Mouse (Mus musculus): ENCODE results near the gene Sh3glb2. TPM values are rescaled to one million over a fixed set of nuclear protein-coding genes. Genes with fewer than 3 reads are reported as not detected.

The Sh3glb2 gene
- polyA plus RNA-seq, 1 experiment from 2014 or later = 19.1 TPM

DNA sequence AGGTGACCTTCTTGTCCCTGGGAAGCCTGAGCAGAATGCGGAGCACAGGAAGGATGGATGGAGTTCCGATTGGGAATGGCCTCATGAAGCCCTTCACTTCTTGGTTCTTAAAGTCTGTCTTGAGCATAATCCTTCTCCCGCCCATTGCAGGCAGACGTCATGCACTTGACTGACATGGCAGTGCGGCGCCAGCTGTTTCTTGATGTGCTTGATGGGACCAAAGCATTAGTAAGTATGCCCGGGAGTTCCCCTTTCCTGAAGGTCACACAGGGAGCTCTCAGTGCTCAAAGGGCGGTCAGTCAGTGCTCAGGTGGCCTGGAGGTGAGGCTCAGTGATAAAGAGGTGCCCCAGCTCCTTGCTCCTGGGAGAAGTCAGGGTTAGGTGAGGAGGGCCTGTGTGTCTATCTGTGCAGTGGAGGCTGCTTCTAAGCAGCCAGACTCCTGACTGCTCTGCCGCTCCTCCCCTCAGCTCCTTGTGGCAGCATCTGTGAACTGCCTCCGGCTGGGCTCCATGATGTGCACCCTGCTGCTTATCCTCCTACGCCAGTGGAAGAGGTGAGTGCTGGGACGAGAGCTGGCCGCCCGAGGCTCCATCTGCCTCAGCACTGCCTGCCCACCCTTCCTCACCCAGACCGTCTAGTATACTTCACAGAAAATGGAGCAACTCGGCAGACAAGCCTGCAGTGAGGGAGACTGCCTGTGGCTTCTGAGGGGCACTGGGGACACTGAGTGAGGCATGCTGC is 22.8 kb downstream of the Sh3glb2 start:
- WGBS (ENCODE audit: insufficient replicate concordance) = 83% methylated on average over 16 of the region's 16 CpGs
- Histone ChIP-seq H3K9ac (ENCODE audit: low read depth, low read length) (no peak overlapping the region), H3K4me3 (ENCODE audit: low read depth, low read length) (no peak overlapping the region), H3K4me1 (ENCODE audit: control insufficient read depth, low read depth, low read length) (no peaks in the 10 kb centered on the region), H3K4me2 (ENCODE audit: low read depth, low read length) (no peak overlapping the region), H3K27ac (ENCODE audit: low read length) (no peak overlapping the region), H3K36me3 (ENCODE audit: control insufficient read depth, insufficient read depth) (peaks cover 36% of the 10 kb centered on the region), H3K27me3 (ENCODE audit: control insufficient read depth, insufficient read depth, low read depth, low read length) (no peaks in the 10 kb centered on the region), H3K9me3 (replicated peaks; ENCODE audit: control insufficient read depth, low read length) (no peaks in the 10 kb centered on the region)
- no peak for ATAC-seq (ENCODE audit: low read depth)

DNA sequence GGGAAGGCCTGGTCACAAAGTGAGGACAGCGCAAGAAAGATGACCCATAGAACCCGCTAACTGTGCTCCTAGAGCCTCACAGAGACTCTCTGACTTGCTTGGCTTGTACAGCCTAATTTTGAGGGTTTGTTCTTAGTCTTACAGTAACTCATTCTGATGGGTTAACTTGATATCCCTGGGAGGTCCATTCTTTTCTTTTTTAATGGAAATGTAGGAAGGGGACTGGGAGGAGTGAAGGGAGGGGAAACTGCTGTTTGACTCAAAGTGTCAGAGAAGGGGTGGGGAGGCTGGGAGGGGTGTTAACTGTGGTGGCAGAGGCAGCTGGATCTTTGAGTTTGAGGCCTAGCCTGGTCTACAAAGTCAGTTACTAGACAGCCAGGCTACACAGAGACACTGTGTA is 23.8 kb downstream of the Sh3glb2 start:
- Histone ChIP-seq H3K4me2 (ENCODE audit: low read depth, low read length) (no peak overlapping the region), H3K36me3 (ENCODE audit: control insufficient read depth, insufficient read depth) (peaks cover 36% of the 10 kb centered on the region), H3K4me3 (ENCODE audit: low read depth, low read length) (no peak overlapping the region), H3K27ac (ENCODE audit: low read length) (no peak overlapping the region), H3K9ac (ENCODE audit: low read depth, low read length) (no peak overlapping the region), H3K4me1 (ENCODE audit: control insufficient read depth, low read depth, low read length) (no peaks in the 10 kb centered on the region), H3K27me3 (ENCODE audit: control insufficient read depth, insufficient read depth, low read depth, low read length) (no peaks in the 10 kb centered on the region), H3K9me3 (replicated peaks; ENCODE audit: control insufficient read depth, low read length) (no peaks in the 10 kb centered on the region)
- no peak for ATAC-seq (ENCODE audit: low read depth)
- 92% methylated on average over 2 of the region's 2 CpGs for WGBS (ENCODE audit: insufficient replicate concordance)

GRCm38 (mm10) chr2:30328791-30329190 is 30.3 kb downstream of the Sh3glb2 start:
- 80% methylated on average over 3 of the region's 3 CpGs for WGBS (ENCODE audit: insufficient replicate concordance)
- peaks cover 36% of the 10 kb centered on the region for H3K36me3 ChIP-seq (ENCODE audit: control insufficient read depth, insufficient read depth)

GRCm38 (mm10) chr2:30327276-30327675 is 31.9 kb downstream of the Sh3glb2 start:
- no peak for ATAC-seq (ENCODE audit: low read depth)
- H3K27ac ChIP-seq (ENCODE audit: low read length) = no peak overlapping the region
- H3K9me3 ChIP-seq (replicated peaks; ENCODE audit: control insufficient read depth, low read length) = no peaks in the 10 kb centered on the region
- H3K4me1 ChIP-seq (ENCODE audit: control insufficient read depth, low read depth, low read length) = no peaks in the 10 kb centered on the region
- H3K36me3 ChIP-seq (ENCODE audit: control insufficient read depth, insufficient read depth) = peaks cover 43% of the 10 kb centered on the region
- WGBS (ENCODE audit: insufficient replicate concordance) = 80% methylated on average over 7 of the region's 7 CpGs
- no peak overlapping the region for H3K4me3 ChIP-seq (ENCODE audit: low read depth, low read length)
- no peaks in the 10 kb centered on the region for H3K27me3 ChIP-seq (ENCODE audit: control insufficient read depth, insufficient read depth, low read depth, low read length)
- H3K4me2 ChIP-seq (ENCODE audit: low read depth, low read length) = no peak overlapping the region
- no peak overlapping the region for H3K9ac ChIP-seq (ENCODE audit: low read depth, low read length)

More at GRCm38 (mm10) chr2:30328791-30329190, 30.3 kb downstream of the Sh3glb2 start:
- H3K27me3 ChIP-seq (ENCODE audit: control insufficient read depth, insufficient read depth, low read depth, low read length) = no peaks in the 10 kb centered on the region
- ATAC-seq (ENCODE audit: low read depth) = no peak
- no peak overlapping the region for H3K4me3 ChIP-seq (ENCODE audit: low read depth, low read length)
- no peaks in the 10 kb centered on the region for H3K9me3 ChIP-seq (replicated peaks; ENCODE audit: control insufficient read depth, low read length)
- no peak overlapping the region for H3K27ac ChIP-seq (ENCODE audit: low read length)
- no peak overlapping the region for H3K9ac ChIP-seq (ENCODE audit: low read depth, low read length)
- no peaks in the 10 kb centered on the region for H3K4me1 ChIP-seq (ENCODE audit: control insufficient read depth, low read depth, low read length)
- H3K4me2 ChIP-seq (ENCODE audit: low read depth, low read length) = no peak overlapping the region

DNA sequence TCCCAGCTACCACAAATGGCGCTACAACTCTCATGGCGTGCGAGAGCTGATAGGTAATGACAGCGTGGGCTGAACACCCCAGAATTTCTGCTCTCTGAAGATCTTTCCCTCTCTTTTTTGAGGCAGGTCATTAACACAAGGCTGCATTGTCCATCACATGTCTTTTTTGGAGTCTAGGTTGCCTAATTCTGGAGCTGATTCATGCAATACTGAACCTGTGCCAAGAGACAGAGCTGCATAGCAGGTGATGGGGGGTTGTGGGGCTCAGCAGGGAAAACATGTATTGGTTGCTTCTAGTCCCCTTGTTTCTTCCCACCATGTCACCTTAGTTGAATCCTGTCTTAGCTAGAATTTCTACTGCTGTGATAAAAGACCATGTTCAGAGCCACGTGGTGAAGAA is 33.8 kb downstream of the Sh3glb2 start:
- no peaks in the 10 kb centered on the region for H3K4me1 ChIP-seq (ENCODE audit: control insufficient read depth, low read depth, low read length)
- WGBS (ENCODE audit: insufficient replicate concordance) = 86% methylated on average over 5 of the region's 5 CpGs
- no peaks in the 10 kb centered on the region for H3K9me3 ChIP-seq (replicated peaks; ENCODE audit: control insufficient read depth, low read length)
- H3K27me3 ChIP-seq (ENCODE audit: control insufficient read depth, insufficient read depth, low read depth, low read length) = no peaks in the 10 kb centered on the region
- peaks cover 47% of the 10 kb centered on the region for H3K36me3 ChIP-seq (ENCODE audit: control insufficient read depth, insufficient read depth)
- no peak overlapping the region for H3K9ac ChIP-seq (ENCODE audit: low read depth, low read length)
- H3K4me3 ChIP-seq (ENCODE audit: low read depth, low read length) = no peak overlapping the region
- no peak for ATAC-seq (ENCODE audit: low read depth)
- no peak overlapping the region for H3K4me2 ChIP-seq (ENCODE audit: low read depth, low read length)
- H3K27ac ChIP-seq (ENCODE audit: low read length) = no peak overlapping the region

DNA sequence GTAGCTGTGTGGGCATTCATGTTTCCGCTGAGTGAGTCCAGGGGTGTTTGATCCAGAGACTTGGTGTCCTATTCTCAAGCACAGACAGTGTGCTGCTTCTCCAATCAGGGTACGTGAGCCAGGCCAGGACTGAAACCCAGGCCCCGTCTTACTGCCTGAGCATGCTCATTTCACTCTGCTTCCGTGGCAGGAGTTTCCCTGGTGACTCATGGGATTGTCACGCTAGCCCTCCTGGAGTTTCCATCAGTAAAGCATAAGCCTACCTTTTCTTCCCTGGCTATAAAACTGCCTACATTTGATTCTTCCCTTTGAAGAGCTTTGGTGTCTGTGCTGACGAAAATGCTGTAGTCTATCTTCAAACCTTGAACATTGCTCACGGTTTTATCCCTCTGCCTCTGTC is 36.0 kb downstream of the Sh3glb2 start:
- 84% methylated on average over 7 of the region's 7 CpGs for WGBS (ENCODE audit: insufficient replicate concordance)
- Histone ChIP-seq H3K4me3 (ENCODE audit: low read depth, low read length) (no peak overlapping the region), H3K4me2 (ENCODE audit: low read depth, low read length) (no peak overlapping the region), H3K27me3 (ENCODE audit: control insufficient read depth, insufficient read depth, low read depth, low read length) (no peaks in the 10 kb centered on the region), H3K9me3 (replicated peaks; ENCODE audit: control insufficient read depth, low read length) (no peaks in the 10 kb centered on the region), H3K4me1 (ENCODE audit: control insufficient read depth, low read depth, low read length) (no peaks in the 10 kb centered on the region), H3K27ac (ENCODE audit: low read length) (no peak overlapping the region), H3K36me3 (ENCODE audit: control insufficient read depth, insufficient read depth) (peaks cover 41% of the 10 kb centered on the region), H3K9ac (ENCODE audit: low read depth, low read length) (no peak overlapping the region)
- no peak for ATAC-seq (ENCODE audit: low read depth)

GRCm38 (mm10) chr2:30319260-30319659 is 39.9 kb downstream of the Sh3glb2 start:
- Histone ChIP-seq H3K27me3 (ENCODE audit: control insufficient read depth, insufficient read depth, low read depth, low read length) (no peaks in the 10 kb centered on the region), H3K36me3 (ENCODE audit: control insufficient read depth, insufficient read depth) (peaks cover 36% of the 10 kb centered on the region), H3K9ac (ENCODE audit: low read depth, low read length) (no peak overlapping the region), H3K27ac (ENCODE audit: low read length) (peak overlapping the region; percentile 62), H3K4me3 (ENCODE audit: low read depth, low read length) (no peak overlapping the region), H3K4me2 (ENCODE audit: low read depth, low read length) (no peak overlapping the region), H3K9me3 (replicated peaks; ENCODE audit: control insufficient read depth, low read length) (no peaks in the 10 kb centered on the region), H3K4me1 (ENCODE audit: control insufficient read depth, low read depth, low read length) (no peaks in the 10 kb centered on the region)
- peak; percentile 81 for ATAC-seq (ENCODE audit: low read depth)
- WGBS (ENCODE audit: insufficient replicate concordance) = 61% methylated on average over 4 of the region's 4 CpGs

GRCm38 (mm10) chr2:30316955-30317354 is 42.2 kb downstream of the Sh3glb2 start:
- Histone ChIP-seq H3K27ac (ENCODE audit: low read length) (no peak overlapping the region), H3K27me3 (ENCODE audit: control insufficient read depth, insufficient read depth, low read depth, low read length) (no peaks in the 10 kb centered on the region), H3K4me2 (ENCODE audit: low read depth, low read length) (no peak overlapping the region), H3K4me1 (ENCODE audit: control insufficient read depth, low read depth, low read length) (no peaks in the 10 kb centered on the region), H3K36me3 (ENCODE audit: control insufficient read depth, insufficient read depth) (peaks cover 37% of the 10 kb centered on the region), H3K9me3 (replicated peaks; ENCODE audit: control insufficient read depth, low read length) (no peaks in the 10 kb centered on the region), H3K4me3 (ENCODE audit: low read depth, low read length) (no peak overlapping the region), H3K9ac (ENCODE audit: low read depth, low read length) (no peak overlapping the region)
- ATAC-seq (ENCODE audit: low read depth) = no peak
- 85% methylated on average over 5 of the region's 5 CpGs for WGBS (ENCODE audit: insufficient replicate concordance)

GRCm38 (mm10) chr2:30316136-30316535 is 43.0 kb downstream of the Sh3glb2 start:
- peaks cover 33% of the 10 kb centered on the region for H3K36me3 ChIP-seq (ENCODE audit: control insufficient read depth, insufficient read depth)
- H3K4me2 ChIP-seq (ENCODE audit: low read depth, low read length) = no peak overlapping the region
- H3K9me3 ChIP-seq (replicated peaks; ENCODE audit: control insufficient read depth, low read length) = no peaks in the 10 kb centered on the region
- H3K9ac ChIP-seq (ENCODE audit: low read depth, low read length) = no peak overlapping the region
- H3K27me3 ChIP-seq (ENCODE audit: control insufficient read depth, insufficient read depth, low read depth, low read length) = no peaks in the 10 kb centered on the region
- no peak overlapping the region for H3K4me3 ChIP-seq (ENCODE audit: low read depth, low read length)
- ATAC-seq (ENCODE audit: low read depth) = no peak
- 86% methylated on average over 4 of the region's 4 CpGs for WGBS (ENCODE audit: insufficient replicate concordance)
- H3K27ac ChIP-seq (ENCODE audit: low read length) = no peak overlapping the region
- H3K4me1 ChIP-seq (ENCODE audit: control insufficient read depth, low read depth, low read length) = no peaks in the 10 kb centered on the region

Data from liver, embryonic 16.5 days (tissue).